Mouse (Mus musculus) stomach, postnatal 0 days (tissue): ENCODE data around the gene Syt7.

Source experiments
- CTCF ChIP-seq: IDR thresholded peaks from 2 replicates; pipeline ENCODE4 v1.5.1; 2016; ENCODE audit warnings: antibody characterized with exemption, low read depth, mild to moderate bottlenecking, moderate library complexity
- EP300 ChIP-seq: optimal IDR thresholded peaks from 2 replicates; pipeline ENCODE3; 2016; ENCODE audit warnings: antibody characterized with exemption

GRCm38 (mm10) chr19:10426793-10427192, 37.9 kb downstream of the Syt7 start:
- no peak for TF ChIP-seq CTCF
- no peak for TF ChIP-seq EP300
